ENCODE assay signal across 26 mouse cellular contexts in genomic region chr16:58027525-58027924, GRCm38 (mm10).
"Had no signal": no experiment of that assay in that cellular context is flagged by ENCODE, and none has a peak within 500 bp of the region (broad histone marks: within the 10 kb centered on the region; RNA-seq: fewer than 3 reads in every experiment).

No protein-coding gene starts in this region.

- H3K9me3 ChIP-seq: heart, embryonic 10.5 days; heart, embryonic 12.5 days; hindbrain, embryonic 10.5 days; hindbrain, embryonic 12.5 days; hindbrain, embryonic 15.5 days; kidney, embryonic 15.5 days; limb, embryonic 13.5 days; limb, embryonic 15.5 days; liver, embryonic 13.5 days; liver, embryonic 15.5 days had no signal

- H3K9ac ChIP-seq: heart, embryonic 12.5 days; hindbrain, embryonic 12.5 days; hindbrain, embryonic 15.5 days; kidney, embryonic 15.5 days; limb, embryonic 13.5 days; limb, embryonic 15.5 days; liver, embryonic 13.5 days; liver, embryonic 15.5 days had no signal

- H3K27ac ChIP-seq: gastrocnemius, adult 2 months; heart, adult 2 months; heart, embryonic 10.5 days; hindbrain, embryonic 10.5 days; hindbrain, embryonic 12.5 days; hindbrain, embryonic 15.5 days; hindbrain, postnatal 0 days; kidney, embryonic 15.5 days; limb, embryonic 13.5 days; limb, embryonic 15.5 days; liver, embryonic 13.5 days; liver, embryonic 15.5 days had no signal

- H3K27me3 ChIP-seq: heart, embryonic 12.5 days; hindbrain, embryonic 12.5 days; hindbrain, embryonic 15.5 days; kidney, embryonic 15.5 days; limb, embryonic 15.5 days; liver, embryonic 13.5 days; liver, embryonic 15.5 days had no signal

- H3K4me3 ChIP-seq: gastrocnemius, adult 2 months; heart, adult 2 months; heart, embryonic 10.5 days; heart, embryonic 12.5 days; hindbrain, embryonic 10.5 days; hindbrain, embryonic 12.5 days; hindbrain, embryonic 15.5 days; kidney, embryonic 15.5 days; limb, embryonic 13.5 days; limb, embryonic 15.5 days; liver, embryonic 13.5 days; liver, embryonic 15.5 days had no signal

- H3K4me2 ChIP-seq: heart, embryonic 12.5 days; hindbrain, embryonic 12.5 days; hindbrain, embryonic 15.5 days; kidney, embryonic 15.5 days; limb, embryonic 13.5 days; limb, embryonic 15.5 days; liver, embryonic 13.5 days; liver, embryonic 15.5 days had no signal

- ATAC-seq: hindbrain, postnatal 0 days; intestine, embryonic 16.5 days had no signal

- DNase-seq: gastrocnemius, adult 2 months; gastrocnemius, postnatal 10 days; gastrocnemius, postnatal 25 days; heart, adult 2 months; heart, postnatal 10 days; heart, postnatal 4 days; kidney, adult 11 months; kidney, adult 2 months; kidney, adult 9 months; kidney, postnatal 10 days; kidney, postnatal 25 days; layer of hippocampus, adult 9-11 months; layer of hippocampus, postnatal 36 days; left cerebral cortex, postnatal 4 days; liver, embryonic 13.5 days had no signal

- H3K4me1 ChIP-seq: heart, embryonic 10.5 days; heart, embryonic 12.5 days; hindbrain, embryonic 10.5 days; hindbrain, embryonic 12.5 days; hindbrain, embryonic 15.5 days; kidney, embryonic 15.5 days; limb, embryonic 13.5 days; liver, embryonic 13.5 days; liver, embryonic 15.5 days had no signal

- H3K36me3 ChIP-seq: heart, embryonic 10.5 days; heart, embryonic 12.5 days; hindbrain, embryonic 10.5 days; hindbrain, embryonic 12.5 days; hindbrain, embryonic 15.5 days; kidney, embryonic 15.5 days; limb, embryonic 13.5 days; limb, embryonic 15.5 days; liver, embryonic 13.5 days; liver, embryonic 15.5 days had no signal
